Mouse (Mus musculus) duodenum, adult 2 months (tissue): ENCODE data around the gene Rdm1. TPM values are rescaled to one million over a fixed set of nuclear protein-coding genes. Genes with fewer than 3 reads are reported as not detected.

Source experiments
- polyA plus RNA-seq: library from polyadenylated mRNA; depleted of rRNA; stranded (reverse); fragments of >200 nt; gene quantifications from 2 replicates; pipeline ENCODE4 v1.2.3, GENCODE M21; 2012; ENCODE audit warnings: low replicate concordance; rRNA removed

The Rdm1 gene
- polyA plus RNA-seq = 11.4 and 13.6 TPM in 2 replicates

DNA sequence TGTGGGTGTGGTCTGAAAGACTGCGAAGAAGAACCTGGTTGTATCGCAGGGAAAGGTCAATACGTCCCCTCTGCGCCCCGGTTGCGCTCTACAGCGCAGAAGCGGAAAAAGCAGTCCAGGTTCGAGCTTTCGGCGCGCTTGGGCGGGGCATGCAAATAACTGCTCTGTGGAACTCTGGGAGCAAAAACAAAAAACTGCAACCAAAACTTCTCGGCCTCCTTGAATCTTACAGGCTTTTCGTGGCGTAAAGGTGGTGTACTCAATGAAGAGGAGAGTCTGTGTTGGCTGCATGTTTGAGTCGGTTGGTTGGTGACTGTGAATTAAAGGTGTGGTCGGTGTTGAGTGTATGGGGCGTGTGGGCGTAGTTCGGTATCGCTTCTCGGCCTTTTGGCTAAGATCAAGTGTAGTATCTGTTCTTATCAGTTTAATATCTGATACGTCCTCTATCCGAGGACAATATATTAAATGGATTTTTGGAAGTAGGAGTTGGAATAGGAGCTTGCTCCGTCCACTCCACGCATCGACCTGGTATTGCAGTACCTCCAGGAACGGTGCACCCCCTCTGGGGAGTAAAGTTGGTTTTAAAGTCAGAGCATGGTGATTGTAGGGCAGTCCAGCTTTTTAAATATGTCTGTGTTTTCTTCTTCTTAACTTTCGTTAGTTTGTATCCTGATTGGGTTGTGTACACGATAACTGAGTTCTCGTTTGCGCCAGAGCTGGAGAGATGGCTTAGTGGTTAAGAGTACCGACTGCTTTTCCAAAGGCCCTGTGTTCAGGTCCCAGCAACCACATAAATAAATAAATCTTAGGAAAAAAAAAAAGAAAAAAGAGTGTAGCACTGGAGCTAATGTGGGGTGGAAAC lies at the start of gene Rdm1:
Gene Rdm1, plus strand, starts transcription at position 201 of the 862 bp plus-strand sequence.

GRCm38 (mm10) chr11:101582054-101583035 lies 44.6 kb upstream of the Rdm1 start, which contains the start of gene Tmem106a:
TSS of gene Tmem106a (plus strand) at chr11:101582242.

GRCm38 (mm10) chr11:101599156-101599555 lies 27.8 kb upstream of the Rdm1 start, which contains the start of gene Gm11634:
TSS of gene Gm11634 (minus strand) at chr11:101599256.

GRCm38 (mm10) chr11:101664825-101665635 lies 38.0 kb downstream of the Rdm1 start, which contains the start of gene Arl4d:
TSS of gene Arl4d (plus strand) at chr11:101665541.

Other genes with a start within 250 kb of the Rdm1 start
- gene Aarsd1, start 209.6 kb upstream of the Rdm1 start, polyA plus RNA-seq = 13.6 TPM in 2 replicates
- gene Gm27029, start 202.4 kb upstream of the Rdm1 start, polyA plus RNA-seq = 0.11 TPM in 1 of 2 replicates, not detected in the other
- gene Rundc1, start 202.1 kb upstream of the Rdm1 start, polyA plus RNA-seq = 18.1 and 22.8 TPM in 2 replicates
- gene Ptges3l, start 201.9 kb upstream of the Rdm1 start, polyA plus RNA-seq = 0.34 and 2.0 TPM in 2 replicates
- gene Rpl27, start 184.9 kb upstream of the Rdm1 start, polyA plus RNA-seq = 134 and 144 TPM in 2 replicates
- 61.7 and 136 TPM in 2 replicates for gene Ifi35, start 178.8 kb upstream of the Rdm1 start, polyA plus RNA-seq
- 23.1 and 34.7 TPM in 2 replicates for gene Rnd2, start 162.2 kb upstream of the Rdm1 start, polyA plus RNA-seq
- gene Vat1, start 161.0 kb upstream of the Rdm1 start, polyA plus RNA-seq = 170 and 324 TPM in 2 replicates
- gene Brca1, start 75.2 kb upstream of the Rdm1 start, polyA plus RNA-seq = 0.20 and 0.68 TPM in 2 replicates
- 74.9 and 83.4 TPM in 2 replicates for gene Nbr1, start 75.0 kb upstream of the Rdm1 start, polyA plus RNA-seq
- 96.7 and 179 TPM in 2 replicates for gene Tmem106a, start 45.0 kb upstream of the Rdm1 start, polyA plus RNA-seq
- not detected in 2 replicates for gene Gm11634, start 27.9 kb upstream of the Rdm1 start, polyA plus RNA-seq
- 6.5 and 16.5 TPM in 2 replicates for gene Arl4d, start 38.3 kb downstream of the Rdm1 start, polyA plus RNA-seq
- gene Dhx8, start 105.7 kb downstream of the Rdm1 start, polyA plus RNA-seq = 4.6 and 5.8 TPM in 2 replicates
- 1.5 and 10.3 TPM in 2 replicates for gene Etv4, start 158.2 kb downstream of the Rdm1 start, polyA plus RNA-seq